Mouse (Mus musculus) neutrophil, adult 83 days (primary cell): Measurements from ENCODE around the gene Arsk. TPM values are rescaled to one million over a fixed set of nuclear protein-coding genes. Genes with fewer than 3 reads are reported as not detected.

Experiments used
- total RNA-seq, 2 experiments: library from RNA; stranded (reverse); gene quantifications; one replicate each; pipeline ENCODE4 v1.2.4; 2023

The Arsk gene
- 1 to 10 TPM; 7.0 to 9.5 TPM for total RNA-seq

GRCm38 (mm10) chr13:76098493-76099303, at the start of gene Arsk, which contains the start of gene Ttc37:
Gene Arsk (minus strand): TSS chr13:76098660.
Gene Ttc37 (plus strand): TSS chr13:76098734.

GRCm38 (mm10) chr13:76056896-76057266, 41.6 kb downstream of the Arsk start, which contains the start of gene Gpr150:
Gene Gpr150 (minus strand): TSS chr13:76056996.

GRCm38 (mm10) chr13:76017974-76018843, 80.3 kb downstream of the Arsk start, which contains the start of gene Rfesd:
Gene Rfesd (minus strand): TSS chr13:76018719.

Other genes with a start within 250 kb of the Arsk start
- gene Rhobtb3, start 154.7 kb downstream of the Arsk start, total RNA-seq, result under 1 TPM; 0.62 to 0.66 TPM
- not detected for gene Spata9, start 131.5 kb downstream of the Arsk start, total RNA-seq
- 10 to 100 TPM in 1 of 2 experiments, 1 to 10 TPM in 1; 8.5 to 11.4 TPM for gene Rfesd, start 79.9 kb downstream of the Arsk start, total RNA-seq
- under 1 TPM in 1 of 2 experiments, not detected in 1; 0.26 TPM for gene Gpr150, start 41.7 kb downstream of the Arsk start, total RNA-seq
- gene Ttc37, start 74 bp upstream of the Arsk start, total RNA-seq, result 1 to 10 TPM; 7.2 to 7.3 TPM
- not detected for gene Fam81b, start 206.4 kb upstream of the Arsk start, total RNA-seq